Mouse (Mus musculus) spleen, postnatal 14 days (tissue): ENCODE data around the gene Diaph3.

ENCODE experiments used
- DNase-seq, 2 experiments: peaks; one replicate each; pipeline ENCODE4 v3.0.0; 2021 to 2022; ENCODE audit warnings: low spot score in 2 of 2

Diaph3 gene

DNA sequence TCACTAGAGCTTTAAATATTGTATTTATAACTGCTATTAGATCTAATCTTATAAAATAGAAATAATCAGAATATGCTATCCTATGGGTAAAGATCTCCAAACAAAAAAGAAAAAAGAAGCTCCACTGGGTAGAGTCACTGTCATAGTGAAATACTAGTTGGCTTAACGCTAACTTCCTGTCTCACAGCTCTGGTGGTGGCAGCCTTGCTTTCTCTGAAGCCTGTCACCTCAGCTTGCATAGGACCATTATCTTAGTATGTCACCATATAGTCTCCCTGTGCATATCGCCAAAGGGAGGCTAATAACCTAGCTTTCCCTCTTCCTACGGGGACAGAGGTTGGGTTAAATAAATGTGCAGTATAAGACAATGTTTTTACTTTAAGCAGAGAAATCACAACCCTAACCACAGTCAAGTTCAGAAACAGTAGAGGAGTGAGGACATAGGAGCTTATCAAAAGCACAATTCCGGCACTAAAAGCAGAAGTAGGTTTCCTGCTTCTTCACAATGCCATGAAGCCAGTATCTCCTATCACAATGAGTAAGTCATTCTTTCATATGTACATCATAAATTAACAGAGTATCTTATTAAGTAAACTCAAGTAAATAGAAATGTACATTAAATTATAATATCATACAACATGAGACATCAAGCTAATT is 293.8 kb downstream of the Diaph3 start:
- DNase-seq: no peak

DNA sequence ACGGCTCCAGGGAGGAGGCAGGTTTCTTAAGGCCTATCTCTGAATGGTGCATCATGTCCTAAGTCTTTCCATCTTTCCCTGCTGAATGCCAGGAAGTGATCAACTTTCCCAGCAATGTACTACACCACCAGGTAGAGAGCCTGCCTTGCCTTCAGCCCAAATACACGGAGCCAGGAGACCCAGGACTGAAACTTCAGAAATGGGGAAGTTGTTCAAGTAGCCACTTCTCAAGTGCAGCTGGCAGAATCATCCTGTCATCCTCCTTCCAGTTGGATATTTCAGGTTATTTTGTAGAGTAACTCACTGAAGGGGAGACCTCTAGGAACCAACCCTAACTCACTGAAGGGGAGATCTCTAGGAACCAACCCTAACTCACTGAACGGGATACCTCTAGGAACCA is 297.0 kb downstream of the Diaph3 start:
- no peak for DNase-seq

DNA sequence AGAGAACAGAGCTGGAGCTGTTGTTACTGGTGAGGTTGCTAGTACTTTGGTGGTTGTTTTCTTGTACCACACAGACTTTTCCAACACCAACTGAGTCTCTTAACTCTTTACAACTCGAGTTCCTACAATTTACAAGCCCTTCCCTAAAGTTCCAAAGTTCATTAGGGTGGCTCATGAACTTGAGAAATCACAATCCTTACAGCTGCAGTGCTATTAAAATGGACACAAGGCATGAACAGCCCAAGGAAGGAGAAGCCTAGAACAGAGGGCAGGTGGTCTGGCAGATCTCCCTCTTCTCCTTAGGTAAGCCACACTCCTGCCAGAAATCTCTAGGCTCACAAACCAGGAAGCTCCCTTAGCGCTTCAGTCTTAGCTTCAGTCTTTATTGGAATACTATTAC is 303.4 kb downstream of the Diaph3 start:
- no peak for DNase-seq

DNA sequence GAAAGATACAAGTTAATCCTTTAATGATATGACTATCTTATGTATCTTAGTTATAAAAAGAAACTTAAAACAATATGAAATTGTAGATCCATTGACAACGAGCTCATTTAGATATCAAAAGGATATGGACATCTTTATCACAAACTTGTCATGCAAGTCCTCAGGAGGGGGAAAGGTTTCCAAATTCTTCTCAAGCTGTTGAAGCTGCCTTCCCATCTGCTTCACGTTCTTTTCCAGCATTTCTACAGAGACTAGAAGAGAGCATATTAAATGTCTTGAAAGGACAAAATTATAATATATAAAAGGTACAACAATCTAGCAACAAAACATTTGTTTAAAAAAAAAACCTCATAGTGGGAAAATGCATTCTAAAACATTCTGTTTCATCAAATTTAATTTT is 306.2 kb downstream of the Diaph3 start:
- DNase-seq: no peak

DNA sequence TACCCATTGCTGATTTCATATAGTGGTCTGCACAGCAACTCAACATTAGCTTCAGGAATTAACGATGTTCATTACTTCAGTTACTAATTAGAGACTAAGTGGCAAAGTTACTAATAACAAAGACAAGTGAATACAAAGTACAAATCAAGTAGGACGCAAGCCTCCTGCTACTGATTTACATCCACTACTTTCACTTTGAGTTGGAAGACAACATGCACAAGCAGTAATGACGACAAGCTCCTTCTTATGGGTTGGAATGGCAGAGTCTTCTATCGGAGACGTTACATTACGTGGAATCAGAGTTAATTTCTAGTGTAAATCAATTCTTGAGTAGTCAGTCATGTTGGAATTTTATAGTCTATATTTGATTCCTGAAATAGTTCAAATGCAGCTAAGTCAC is 306.8 kb downstream of the Diaph3 start:
- no peak for DNase-seq

DNA sequence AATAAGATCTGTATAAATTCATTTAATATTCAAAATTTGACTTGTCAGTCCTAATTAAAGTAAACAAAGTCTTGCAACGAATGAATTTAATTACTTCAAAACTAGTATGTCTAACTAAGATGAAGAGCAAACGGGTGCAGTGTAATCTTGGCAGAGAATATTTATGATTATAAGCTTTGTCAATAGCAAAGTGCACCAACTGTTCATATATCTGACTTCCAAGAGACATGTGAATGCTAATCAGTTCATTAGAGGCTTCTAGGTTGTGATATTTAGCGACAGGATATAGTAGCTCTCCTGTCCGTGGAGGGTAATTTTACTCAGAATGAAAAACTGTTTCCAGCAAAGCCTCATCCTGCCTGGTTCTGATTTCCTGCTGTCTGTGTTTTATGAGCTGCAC is 308.0 kb downstream of the Diaph3 start:
- no peak for DNase-seq

DNA sequence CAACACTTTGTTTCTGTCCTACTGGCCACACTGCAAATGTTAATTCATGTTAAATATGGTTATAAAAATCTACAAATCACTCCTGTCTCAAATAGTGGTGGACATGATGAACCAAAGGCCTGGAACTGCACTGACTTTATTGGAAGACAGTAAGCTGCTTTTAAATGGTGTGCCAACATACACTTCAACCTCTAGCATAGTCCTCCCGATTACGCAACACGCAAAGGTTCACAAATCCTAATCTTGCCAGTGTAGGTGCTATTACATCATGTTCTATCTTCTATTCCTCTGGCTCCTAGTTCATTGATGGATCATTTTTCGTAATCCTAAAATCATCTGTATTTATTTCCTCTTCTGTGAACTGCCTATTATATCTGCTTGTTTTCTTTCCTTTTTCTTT is 324.8 kb downstream of the Diaph3 start:
- no peak for DNase-seq

DNA sequence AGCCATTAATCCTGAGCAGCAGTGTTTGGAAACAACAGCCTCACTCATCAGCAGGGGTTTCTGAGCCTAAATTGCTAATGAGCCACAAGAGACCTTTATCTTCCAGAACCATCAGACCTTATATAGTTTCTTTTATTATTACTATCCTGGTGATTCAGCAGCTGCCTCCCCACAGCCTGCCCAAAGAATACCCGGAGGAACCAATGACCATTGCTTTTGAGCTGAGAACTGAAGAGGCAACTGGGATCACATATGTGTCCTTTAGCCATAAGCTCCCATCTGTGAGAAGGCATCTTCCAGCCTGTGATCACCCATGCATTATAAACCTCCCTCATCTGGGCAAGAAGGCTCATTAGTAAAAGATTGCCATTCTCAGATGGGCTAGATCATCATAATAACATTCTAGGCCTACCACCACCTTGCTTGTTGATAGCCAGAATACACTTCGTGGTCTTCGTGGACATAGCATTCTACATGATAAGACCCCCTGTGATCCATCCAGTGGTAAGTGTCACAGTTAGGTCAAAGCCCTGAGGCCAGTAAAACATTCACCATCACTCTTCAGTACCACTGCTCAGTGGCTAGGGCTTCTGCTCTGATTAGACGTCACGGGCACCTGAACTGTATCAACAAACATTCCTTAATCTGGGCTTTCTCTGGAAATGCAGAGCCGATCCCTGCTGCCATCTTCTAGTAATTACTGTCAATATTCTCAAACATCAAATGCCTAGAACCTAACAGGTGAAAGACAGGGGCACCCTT is 352.0 kb downstream of the Diaph3 start:
- DNase-seq: no peak

DNA sequence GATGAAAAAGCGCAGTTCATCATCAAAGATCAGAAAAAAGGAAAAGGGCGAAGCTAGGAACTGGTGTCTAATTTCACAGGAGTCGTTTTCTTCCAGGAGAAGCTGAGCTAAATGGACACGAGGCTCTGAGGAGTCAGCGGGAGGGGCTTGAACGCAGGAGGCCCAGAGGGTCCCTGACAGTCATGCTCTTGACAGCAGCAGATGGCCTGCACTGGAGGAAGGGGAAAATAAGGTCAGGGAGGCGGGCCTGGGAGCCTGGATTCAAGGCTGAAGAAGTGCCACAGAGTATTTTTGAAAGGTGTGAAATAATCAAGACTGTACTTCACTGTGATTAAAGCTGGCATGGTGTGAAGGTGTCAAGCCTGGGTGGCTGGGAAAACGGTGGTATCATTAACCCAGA is 354.2 kb downstream of the Diaph3 start:
- no peak for DNase-seq

DNA sequence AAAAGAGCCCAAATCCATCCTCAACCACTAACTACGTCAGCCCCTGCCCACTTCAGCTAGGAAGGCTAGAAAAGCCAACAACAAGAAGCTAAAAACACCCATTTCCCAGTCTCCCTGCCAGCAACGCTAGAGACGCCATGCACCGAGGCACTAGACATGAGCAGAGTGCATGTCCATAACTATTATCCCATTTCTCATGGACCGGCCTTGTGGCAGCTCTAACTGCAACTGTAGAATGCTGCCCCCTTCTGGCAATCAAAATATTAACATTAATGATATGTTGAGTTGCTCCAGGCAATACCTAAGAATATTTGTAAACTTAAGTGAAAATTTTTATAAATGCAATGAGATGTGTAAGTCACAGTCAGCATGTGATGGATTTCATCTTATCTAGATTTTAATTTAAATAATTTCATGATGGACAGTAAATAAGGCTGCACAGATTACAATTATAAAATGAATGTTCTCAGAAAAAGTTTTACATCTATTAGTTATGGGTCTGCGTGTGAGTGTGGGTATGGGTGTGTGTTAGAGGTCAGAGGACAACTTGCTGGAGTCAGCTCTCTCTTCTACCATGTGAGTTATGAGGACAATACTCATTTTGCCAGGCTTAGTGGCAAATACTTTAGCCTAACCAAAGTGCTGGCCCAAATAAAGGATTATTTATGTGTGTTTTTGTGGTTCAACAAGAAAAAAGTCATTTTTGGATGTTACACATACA is 359.3 kb downstream of the Diaph3 start:
- no peak for DNase-seq

DNA sequence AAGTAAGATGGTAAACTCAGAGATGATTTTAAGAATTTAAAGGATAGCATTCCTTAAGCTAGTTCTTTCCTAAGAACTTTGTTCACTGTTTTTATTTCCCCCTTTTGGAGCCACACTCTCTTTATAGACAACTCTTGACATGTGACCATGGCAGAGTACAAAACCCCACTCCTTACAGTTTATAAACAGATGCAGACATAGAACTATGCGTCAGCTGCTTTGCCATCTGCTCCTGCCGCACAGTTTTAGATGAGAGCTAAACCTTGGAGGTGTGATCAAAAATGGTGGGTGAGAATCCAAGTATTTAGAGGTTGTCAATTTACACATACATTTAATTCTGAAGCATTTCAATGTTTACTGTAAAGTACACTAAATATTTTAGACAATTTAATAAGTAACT is 367.7 kb downstream of the Diaph3 start:
- DNase-seq: no peak

DNA sequence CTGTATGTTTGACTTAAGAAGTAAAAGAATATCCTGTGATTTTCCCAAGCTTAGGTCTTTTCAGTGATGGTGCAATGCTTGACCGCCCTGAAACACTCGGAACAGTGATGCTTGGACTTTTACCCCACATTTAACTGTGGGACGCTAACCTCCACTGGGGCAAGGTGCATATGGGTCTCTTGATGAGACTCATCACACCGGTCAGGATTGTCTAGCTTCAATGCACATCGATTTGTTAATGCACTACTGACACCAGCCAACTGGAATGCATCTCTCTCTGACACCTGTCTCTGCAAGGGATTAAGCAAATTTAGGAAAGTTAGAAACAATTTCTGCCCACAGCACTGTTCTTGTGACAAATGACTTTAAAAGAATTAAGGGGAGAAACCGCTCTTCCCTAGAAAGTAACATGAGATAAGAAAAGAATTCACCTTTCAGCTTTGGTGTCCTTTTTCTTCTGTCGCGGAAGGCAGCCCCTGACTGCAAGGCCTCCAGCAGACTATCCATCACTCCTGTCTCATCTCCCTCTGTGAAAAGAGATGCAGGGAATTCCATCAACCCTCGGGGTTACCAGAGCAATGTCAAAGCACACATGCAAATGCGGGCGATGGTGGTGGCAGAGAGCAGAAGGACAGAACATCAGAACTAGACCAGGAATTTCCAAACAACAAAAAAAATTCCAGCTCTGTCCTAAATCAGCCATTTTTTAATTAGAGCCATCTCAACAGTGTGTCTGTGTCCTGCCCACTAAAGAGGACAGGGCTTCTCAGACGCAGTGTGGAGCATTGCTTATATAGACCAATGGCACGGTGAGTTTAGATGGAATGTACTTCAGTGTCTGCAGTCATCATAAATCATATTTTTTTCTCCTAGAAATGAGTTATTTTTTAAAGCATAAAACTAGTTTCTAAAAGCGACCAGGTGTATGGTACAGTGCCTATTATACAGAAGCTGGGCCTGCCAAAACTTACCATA is 368.6 kb downstream of the Diaph3 start:
- DNase-seq: no peak

DNA sequence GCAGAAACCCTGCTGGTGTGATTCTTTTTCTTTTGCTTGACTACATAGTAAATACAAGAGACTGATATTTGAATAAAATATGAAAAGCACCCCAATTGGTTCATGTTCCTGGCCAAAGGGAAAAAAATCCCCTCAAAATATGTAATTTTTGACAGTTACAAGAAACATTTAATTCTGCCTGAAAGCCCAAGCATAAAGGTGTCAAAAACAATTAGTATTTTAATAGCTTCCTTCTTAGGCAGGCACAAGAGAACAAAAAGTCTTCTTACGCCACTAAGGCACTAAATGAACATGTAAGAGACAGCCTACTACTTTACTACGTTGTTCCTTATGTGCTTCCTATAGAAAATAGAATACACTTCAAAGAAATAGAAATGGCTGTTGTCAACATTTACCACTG is 376.7 kb downstream of the Diaph3 start:
- DNase-seq: no peak

DNA sequence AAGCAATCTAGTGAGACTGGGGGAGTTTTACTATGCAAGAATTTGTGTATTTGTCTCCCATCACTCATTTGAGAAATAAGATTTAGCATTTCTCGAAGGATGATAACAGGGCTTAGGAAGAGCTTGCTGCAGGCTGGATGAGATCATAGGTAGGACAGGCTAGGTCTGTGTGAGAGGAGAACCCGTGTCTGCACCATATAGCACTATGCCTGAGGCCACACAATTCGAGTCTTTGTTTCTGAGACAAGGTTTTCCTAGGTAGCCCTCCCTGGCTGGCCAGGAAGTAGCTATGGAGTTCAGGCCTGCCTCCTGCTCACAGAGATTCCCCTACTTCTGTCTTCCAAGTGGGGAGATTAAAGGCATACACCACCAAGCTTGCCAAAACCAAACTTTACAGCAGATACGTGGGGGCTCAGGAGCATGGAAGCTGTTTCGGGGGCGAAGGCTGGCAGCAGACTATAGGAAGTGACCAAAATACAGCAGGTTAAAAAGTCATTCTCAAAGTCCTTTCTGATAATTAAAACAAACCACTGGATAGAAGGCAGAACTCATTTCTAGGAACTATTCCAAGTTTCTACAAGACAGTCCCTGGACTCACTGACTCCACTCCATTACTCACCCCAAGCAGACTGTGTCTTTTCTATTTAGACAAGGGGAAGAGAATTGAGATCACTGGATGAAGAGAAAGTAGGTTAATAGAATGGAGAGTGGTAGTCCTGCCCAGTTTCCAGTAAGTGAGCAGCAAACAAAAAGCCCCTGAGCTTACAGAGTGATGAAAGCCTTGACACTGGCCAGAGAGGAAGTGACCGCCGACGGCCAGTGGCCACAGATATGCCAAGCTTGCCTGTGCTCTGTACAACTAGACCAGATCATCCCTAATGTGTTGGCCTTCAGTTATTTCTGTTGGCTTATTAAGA is 383.2 kb downstream of the Diaph3 start:
- DNase-seq: no peak

DNA sequence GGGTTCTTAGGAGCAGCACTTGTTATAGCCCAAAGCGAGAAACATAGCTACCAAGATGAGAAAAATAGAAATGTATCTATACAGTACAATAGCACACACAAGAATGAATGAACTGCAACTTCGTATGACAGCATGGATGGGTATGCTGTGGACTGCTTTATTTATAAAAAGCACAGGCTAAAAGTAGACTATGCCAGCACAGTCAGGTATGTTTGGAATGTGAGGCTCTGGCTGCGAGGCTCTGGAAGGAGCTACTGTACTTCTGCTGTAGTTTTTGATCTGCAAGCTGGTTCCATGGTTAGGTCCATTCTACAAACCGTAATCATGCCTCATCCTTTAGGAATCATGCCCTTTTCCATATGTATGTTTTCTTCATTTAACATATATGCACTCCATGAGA is 383.9 kb downstream of the Diaph3 start:
- no peak for DNase-seq

DNA sequence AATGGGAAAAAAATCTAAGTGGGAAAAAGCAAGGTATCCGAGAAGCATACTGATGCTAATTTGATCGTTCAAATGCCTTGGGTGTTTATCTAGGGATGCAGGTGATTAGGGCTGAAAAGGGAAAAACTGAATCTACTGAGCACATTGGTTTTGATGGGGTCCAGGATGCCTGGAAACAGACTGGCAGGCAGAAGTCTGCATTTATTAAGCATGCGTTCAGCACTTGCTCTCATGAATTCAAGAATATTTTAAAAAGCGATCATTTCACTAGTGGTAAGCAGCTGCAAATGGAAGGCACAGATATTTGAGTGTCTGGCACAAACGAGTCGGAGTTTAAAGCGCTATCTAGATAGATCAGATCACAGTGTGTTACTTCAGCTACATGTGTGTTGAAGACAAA is 390.7 kb downstream of the Diaph3 start:
- DNase-seq: no peak

DNA sequence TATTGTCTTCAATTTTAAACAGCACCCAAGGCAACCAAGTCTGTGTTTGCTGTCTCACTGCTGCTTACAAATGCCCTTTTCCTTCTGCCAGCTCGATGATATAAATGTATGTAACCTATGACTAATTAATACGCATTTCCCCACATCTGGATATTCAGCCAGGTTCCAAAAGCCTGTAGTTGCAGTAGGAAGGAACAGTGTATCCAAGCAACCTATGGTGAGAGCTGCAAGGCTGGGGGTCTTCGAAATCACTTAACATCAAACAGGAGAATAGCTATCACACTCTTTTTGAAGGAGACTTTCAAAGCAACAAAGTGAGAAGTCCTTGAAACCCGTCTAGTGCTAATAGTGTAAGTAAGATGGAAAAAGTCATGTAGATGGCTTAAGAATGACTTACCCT is 391.6 kb downstream of the Diaph3 start:
- DNase-seq: no peak

DNA sequence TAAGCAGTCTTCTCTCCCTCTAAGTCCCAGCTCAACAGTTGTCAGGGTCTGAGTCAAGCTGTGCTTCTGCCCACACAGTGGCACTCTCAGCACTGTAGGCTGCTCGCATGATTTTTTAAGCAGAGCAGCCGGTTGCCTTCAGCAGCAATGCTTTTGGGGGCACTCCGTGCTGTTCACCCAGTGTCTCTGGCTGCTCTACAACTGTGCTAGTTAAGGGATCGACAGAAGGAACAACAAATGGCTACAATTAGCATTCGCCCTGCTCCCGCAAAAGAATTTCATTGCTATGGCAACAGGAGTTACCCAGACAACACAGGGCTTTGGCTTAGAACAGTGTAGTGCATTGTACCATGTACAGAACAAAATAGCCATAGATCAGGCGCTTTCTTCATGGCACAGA is 392.2 kb downstream of the Diaph3 start:
- DNase-seq: no peak

DNA sequence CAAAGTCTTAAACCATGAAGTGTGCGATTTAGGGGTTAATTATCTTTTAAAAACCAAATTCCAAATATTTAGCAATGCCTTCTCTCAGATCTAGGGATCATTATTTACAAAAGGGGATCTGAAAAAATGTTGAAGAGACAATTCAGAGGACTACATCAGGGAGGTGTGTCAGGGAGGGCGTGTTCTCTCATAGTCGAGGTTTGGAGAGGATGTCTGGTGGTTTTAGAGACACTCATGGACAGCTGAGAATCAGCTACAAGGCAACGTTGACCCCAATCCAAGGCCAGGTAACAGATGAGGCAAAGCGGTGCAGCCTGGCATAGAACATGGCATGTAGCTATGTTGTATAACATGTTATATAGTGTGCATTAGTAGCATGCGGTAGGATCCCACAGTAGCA is 396.5 kb downstream of the Diaph3 start:
- DNase-seq: no peak

DNA sequence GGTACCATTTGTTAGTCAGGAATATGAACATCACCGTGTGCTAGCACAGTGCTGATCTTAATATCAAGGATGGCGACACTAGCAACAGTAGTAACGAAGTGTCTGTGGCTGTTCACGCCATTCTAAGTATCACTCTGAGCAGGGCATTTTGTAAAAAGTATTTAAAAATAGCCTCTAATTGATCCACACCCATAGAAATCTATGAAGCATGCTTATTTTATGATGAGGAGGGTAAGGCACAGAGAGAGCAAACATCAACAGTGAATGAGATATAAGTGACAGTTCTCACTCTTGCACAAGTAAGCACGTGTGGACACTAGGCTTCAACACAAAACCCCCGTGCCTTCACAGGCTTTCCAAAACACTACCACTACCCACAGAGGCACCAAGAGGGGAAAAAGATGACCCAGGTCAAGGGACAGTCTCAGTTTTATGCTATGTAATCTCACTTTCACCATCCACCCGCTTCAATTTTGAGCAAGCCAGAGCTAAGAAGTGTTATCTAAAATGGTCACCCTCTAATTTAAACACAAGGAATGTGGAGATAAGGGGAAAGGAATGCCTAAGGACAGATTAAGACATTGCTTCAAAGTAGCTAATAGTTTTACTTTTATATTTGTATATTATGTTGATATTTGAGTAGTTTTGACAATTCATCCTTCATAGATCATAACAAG is 399.0 kb downstream of the Diaph3 start:
- no peak for DNase-seq
